Mouse (Mus musculus): ENCODE results near the gene Gm26938. TPM values are rescaled to one million over a fixed set of nuclear protein-coding genes. Genes with fewer than 3 reads are reported as not detected.

Gm26938 gene
- polyA plus RNA-seq, 3 experiments from 2014 or later: not detected

DNA sequence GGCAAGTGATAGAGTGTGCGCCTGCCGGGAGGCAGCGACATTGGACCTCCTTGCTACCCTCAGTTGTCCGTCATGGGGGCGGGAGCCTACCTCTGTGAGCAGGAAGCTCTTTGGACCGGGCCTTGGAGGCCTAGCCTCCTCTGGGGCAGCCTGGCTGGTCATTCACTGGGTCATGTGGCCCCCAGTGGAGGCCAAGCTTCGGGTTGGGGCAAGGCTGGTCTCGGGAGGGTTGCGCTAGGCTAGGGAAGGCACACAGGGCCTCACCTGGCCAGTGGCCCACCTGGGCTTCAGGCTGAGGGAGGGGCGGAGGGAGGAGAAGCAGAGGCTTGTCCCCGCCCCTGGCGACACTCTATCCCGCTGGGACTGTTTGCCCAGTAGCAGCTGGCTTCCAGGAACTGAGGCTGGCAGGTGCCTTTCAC lies 12.2 kb downstream of the Gm26938 start:
- no peak for ATAC-seq

GRCm38 (mm10) chr5:139813126-139813490 lies 13.1 kb downstream of the Gm26938 start:
- no peak for ATAC-seq

GRCm38 (mm10) chr5:139812398-139813125 lies 13.6 kb downstream of the Gm26938 start:
- ATAC-seq: no peak

GRCm38 (mm10) chr5:139811677-139812397 lies 14.4 kb downstream of the Gm26938 start:
- no peak for ATAC-seq

GRCm38 (mm10) chr5:139809397-139809796 lies 16.8 kb downstream of the Gm26938 start:
- no peak for ATAC-seq

DNA sequence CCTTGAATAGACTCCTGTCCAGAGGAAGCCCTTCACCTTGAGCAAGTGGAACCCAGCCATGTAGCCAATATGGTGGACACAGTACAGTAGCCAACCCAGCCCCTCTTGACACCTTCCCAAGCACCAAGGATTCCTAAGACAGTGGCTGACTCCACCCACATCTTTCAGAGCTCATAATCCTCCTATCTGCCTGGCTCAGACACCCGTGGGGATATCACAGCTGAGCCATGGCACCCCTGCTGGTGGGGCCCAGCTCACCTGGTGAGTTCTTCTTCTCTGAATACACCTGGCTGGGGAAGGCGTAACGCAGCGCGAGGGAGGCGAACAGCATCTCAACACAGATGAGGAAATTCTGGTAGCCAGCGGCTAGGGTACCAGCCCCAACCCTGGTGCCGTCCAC lies 20.3 kb downstream of the Gm26938 start:
- ATAC-seq: no peak

GRCm38 (mm10) chr5:139804573-139805111 lies 21.6 kb downstream of the Gm26938 start:
- ATAC-seq: no peak

GRCm38 (mm10) chr5:139804107-139804551 lies 22.1 kb downstream of the Gm26938 start:
- no peak for ATAC-seq

DNA sequence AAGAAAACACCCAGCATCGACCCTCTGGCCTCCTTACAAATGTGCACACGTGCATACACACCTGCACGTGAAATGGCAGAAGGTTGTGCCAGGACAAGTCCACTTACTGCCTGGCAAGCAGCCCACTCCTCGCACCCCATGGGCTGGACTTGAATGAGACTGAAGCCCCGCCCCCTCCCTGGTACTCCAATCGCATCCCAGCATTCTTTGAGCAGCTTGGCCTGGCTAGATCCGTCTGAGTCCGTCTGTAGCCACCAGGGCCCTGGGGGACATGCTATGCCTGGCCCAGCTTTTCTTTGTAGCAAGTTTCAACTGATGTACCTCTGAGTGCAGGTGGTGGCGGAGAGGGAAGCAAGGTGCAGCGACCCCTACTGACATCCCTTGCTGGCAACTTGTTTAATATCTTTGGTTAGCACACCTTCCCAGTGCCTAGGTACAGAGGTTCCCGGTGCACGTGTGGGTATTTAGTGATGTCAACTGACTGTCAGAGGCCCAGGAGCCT lies 22.6 kb downstream of the Gm26938 start:
- ATAC-seq: no peak

DNA sequence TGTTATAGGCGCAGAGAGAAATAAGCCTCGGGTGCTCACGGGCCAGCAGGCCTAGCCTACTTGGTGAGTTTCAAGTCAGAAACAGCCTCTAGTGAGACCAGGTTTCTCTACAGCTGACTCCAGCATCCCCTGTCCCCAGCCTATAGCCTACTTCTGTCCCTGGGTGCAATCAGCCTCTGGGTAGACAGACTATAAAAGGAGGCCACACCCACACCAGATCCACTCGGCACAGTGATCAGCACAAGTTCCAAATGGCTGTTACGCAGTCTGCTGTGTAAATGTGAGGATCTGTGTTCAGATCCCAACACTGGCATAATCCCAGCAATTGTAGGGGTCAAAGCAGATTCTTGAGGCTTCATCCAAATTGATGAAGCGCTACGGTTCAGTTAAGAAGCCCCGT lies 23.0 kb downstream of the Gm26938 start:
- no peak for ATAC-seq

DNA sequence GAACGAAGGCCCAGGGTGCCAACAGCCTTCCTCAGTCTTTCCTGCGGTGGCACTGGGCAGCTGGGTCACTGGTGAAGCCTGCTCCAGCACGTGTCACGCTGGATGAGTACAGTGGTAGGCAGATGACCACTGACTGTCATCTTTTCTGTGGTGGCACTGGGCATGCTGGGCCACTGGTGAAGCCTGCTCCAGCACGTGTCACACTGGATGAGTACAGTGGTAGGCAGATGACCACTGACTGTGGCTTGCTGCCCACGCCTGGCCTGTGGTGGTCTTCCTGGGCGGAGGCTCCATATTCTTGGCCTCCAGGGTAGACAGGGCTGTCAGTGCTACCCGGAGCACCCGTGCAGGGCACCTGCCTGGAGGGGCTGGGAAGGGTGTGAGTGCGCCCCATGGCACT lies 24.3 kb downstream of the Gm26938 start:
- ATAC-seq: no peak

DNA sequence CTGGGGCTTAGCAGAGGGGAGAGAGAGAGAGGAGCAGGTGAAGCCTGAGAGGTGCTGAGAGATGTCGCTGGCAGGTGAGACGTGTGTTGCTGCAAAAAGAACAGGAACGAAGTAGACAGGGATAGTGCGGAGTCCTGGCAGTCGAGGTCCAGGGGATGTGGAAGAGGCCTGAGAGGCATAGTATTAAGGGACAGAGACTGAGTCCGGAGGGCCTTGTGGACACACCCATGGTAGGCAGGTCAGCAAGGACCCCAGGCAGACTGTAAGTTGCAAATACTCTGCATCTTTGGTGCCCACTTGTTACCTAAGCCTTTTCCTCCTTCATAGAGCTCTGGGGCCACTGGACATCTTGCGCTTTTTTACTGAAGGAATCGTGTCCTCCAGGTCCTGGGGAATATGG lies 25.0 kb downstream of the Gm26938 start:
- ATAC-seq: no peak

- no peak for ATAC-seq
Observed at GRCm38 (mm10) chr5:139799801-139800590, 26.2 kb downstream of the Gm26938 start.

DNA sequence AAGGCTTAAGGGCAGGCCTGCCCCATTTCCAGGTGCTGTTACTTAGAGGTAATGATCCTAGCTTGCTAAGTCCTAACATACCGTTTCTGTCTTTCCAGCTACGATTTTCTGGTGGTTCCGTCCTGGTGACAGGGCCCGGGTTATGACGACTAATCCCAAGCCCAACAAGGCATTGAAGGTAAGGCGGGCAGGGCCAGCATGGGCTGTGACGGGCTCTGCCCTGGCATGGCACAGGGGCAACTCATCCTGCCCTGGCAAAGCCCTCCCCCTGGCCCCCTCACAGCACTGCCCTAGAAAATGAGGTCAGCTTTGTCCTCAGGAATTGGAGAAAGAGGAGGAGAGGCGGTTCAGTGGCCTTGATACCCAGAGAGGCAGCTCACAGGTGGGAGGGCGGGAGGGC lies 27.2 kb downstream of the Gm26938 start:
- ATAC-seq: no peak

GRCm38 (mm10) chr5:139798168-139798900 lies 27.9 kb downstream of the Gm26938 start:
- no peak for ATAC-seq

DNA sequence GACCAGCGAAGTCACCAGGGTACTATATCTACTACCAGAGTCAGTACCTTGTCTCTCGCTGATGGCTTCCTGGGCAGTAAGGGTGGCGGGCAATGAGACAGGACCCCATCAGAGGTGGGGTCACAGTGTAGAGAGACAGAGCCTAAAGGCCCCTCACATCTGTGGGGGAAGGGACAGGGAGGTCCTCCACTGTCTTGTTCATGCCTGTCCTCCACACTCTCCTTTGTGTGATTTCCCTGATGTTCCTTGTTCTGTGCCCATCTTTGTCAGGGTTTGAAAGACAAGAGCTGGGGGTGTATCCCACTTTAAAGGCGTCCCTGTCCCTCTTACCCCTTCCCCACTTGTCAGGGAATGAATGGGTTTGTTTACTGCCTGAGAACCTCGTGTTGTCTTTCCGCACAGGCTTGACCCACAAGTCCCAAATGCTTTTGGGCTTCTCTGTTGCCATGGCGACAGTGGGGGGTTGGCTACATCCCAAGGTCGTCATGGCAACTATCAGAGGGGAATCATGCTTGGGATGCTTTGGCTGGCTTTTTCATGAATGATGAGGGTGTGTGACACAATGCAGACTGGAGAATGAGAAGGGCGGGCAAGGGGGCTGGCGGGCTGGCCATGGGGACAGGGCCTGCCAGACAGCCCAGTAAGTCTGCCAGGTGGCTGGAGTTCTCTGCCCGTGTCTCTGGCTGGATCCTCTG lies 28.6 kb downstream of the Gm26938 start:
- ATAC-seq: no peak

DNA sequence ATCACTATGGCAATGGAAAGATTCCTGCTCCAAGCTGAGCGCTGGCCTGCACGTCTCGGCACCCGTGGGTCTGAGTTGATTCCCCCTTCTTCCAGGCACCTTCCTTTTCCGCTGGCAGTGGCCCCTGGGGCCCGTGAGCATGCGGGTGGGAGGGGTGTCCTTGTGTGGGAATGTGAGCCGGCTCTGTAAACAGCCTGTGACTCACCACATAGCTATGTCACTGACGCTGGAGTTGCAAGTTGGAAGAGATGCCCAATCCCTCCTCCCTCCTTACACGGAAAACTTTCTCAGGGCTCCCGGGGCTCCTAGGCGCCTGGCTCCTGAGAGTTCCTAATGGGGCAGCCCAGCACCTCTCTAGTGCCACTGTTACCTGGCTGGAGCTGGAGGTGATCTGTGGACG lies 29.3 kb downstream of the Gm26938 start:
- ATAC-seq: no peak

GRCm38 (mm10) chr5:139796001-139796620 lies 30.1 kb downstream of the Gm26938 start:
- ATAC-seq: no peak

GRCm38 (mm10) chr5:139794938-139795337 lies 31.3 kb downstream of the Gm26938 start:
- no peak for ATAC-seq

- no peak for ATAC-seq
Observed at GRCm38 (mm10) chr5:139794137-139794536, 32.1 kb downstream of the Gm26938 start.
